Mouse (Mus musculus): ENCODE results near the gene Gm20509.

- no peak for TF ChIP-seq EP300 (IDR thresholded peaks at IDR 0.05; ENCODE audit: low read depth)
- TF ChIP-seq CTCF (IDR thresholded peaks at IDR 0.05; ENCODE audit: low read depth): no peak
Measured at GRCm38 (mm10) chr9:73103880-73104198, 1.6 kb downstream of the Gm20509 start.
